25 mouse cellular contexts compared by ENCODE assay signal in genomic region chr4:95687350-95687749, GRCm38 (mm10).
A peak's percentile ranks its signal among the peaks of the same experiment; 100 is the strongest.
DNase-seq lines count a peak whose midpoint lies in the region; ATAC-seq and TF ChIP-seq lines count a peak whose summit lies in the region.
"Had no signal": no experiment of that assay in that cellular context is flagged by ENCODE, and none has a peak within 500 bp of the region (broad histone marks: within the 10 kb centered on the region; RNA-seq: fewer than 3 reads in every experiment).

No protein-coding gene starts in this region.

- no peak overlapping the region for H3K27ac ChIP-seq in heart, embryonic 10.5 days
- H3K27ac ChIP-seq in liver, adult 2 months (replicated peaks; ENCODE audit: insufficient read depth, low read depth, low read length), result no peak overlapping the region
- no peak overlapping the region for H3K27ac ChIP-seq in liver, embryonic 12.5 days
- H3K27ac ChIP-seq in thymus, adult 2 months (ENCODE audit: control insufficient read depth, insufficient read depth, low read length), result no peak overlapping the region
- H3K27ac ChIP-seq: embryonic facial prominence, embryonic 12.5 days; embryonic facial prominence, embryonic 15.5 days; gastrocnemius, adult 2 months; heart, adult 2 months; heart, embryonic 15.5 days; hindbrain, embryonic 12.5 days; hindbrain, embryonic 15.5 days had no signal

- no peaks in the 10 kb centered on the region for H3K27me3 ChIP-seq in heart, embryonic 10.5 days (ENCODE audit: insufficient read depth, poor library complexity, severe bottlenecking)
- no peaks in the 10 kb centered on the region for H3K27me3 ChIP-seq in liver, adult 2 months (ENCODE audit: control insufficient read depth, insufficient read depth, low read length)
- no peaks in the 10 kb centered on the region for H3K27me3 ChIP-seq in liver, embryonic 12.5 days (replicated peaks)
- H3K27me3 ChIP-seq in thymus, adult 2 months (ENCODE audit: control insufficient read depth, insufficient read depth, low read length), result no peaks in the 10 kb centered on the region
- H3K27me3 ChIP-seq: embryonic facial prominence, embryonic 12.5 days; embryonic facial prominence, embryonic 15.5 days; heart, embryonic 12.5 days; heart, embryonic 15.5 days; hindbrain, embryonic 12.5 days; hindbrain, embryonic 15.5 days had no signal

- H3K9ac ChIP-seq in liver, adult 2 months (ENCODE audit: low read depth, low read length), result no peak overlapping the region
- no peak overlapping the region for H3K9ac ChIP-seq in liver, embryonic 12.5 days
- H3K9ac ChIP-seq: embryonic facial prominence, embryonic 12.5 days; embryonic facial prominence, embryonic 15.5 days; forebrain, postnatal 0 days; heart, embryonic 12.5 days; heart, embryonic 15.5 days; hindbrain, embryonic 12.5 days; hindbrain, embryonic 15.5 days had no signal

- H3K4me3 ChIP-seq in heart, embryonic 10.5 days, result no peak overlapping the region
- H3K4me3 ChIP-seq in liver, adult 2 months (ENCODE audit: insufficient read depth, low read depth, low read length), result no peak overlapping the region
- no peak overlapping the region for H3K4me3 ChIP-seq in liver, embryonic 12.5 days
- H3K4me3 ChIP-seq in thymus, adult 2 months (ENCODE audit: control insufficient read depth, insufficient read depth, low read length), result no peak overlapping the region
- H3K4me3 ChIP-seq: embryonic facial prominence, embryonic 12.5 days; embryonic facial prominence, embryonic 15.5 days; gastrocnemius, adult 2 months; heart, adult 2 months; heart, embryonic 12.5 days; heart, embryonic 15.5 days; hindbrain, embryonic 12.5 days; hindbrain, embryonic 15.5 days had no signal

- H3K4me2 ChIP-seq in liver, embryonic 12.5 days, result no peak overlapping the region
- H3K4me2 ChIP-seq: embryonic facial prominence, embryonic 12.5 days; embryonic facial prominence, embryonic 15.5 days; heart, embryonic 12.5 days; heart, embryonic 15.5 days; hindbrain, embryonic 12.5 days; hindbrain, embryonic 15.5 days had no signal

- WGBS in heart, embryonic 10.5 days, result 85% methylated on average over 5 of the region's 5 CpGs
- 65% methylated on average over 5 of the region's 5 CpGs for WGBS in liver, adult 2 months
- 67% methylated on average over 5 of the region's 5 CpGs for WGBS in liver, embryonic 12.5 days (ENCODE audit: insufficient replicate concordance)
- WGBS in thymus, adult 2 months, result 97% methylated on average over 5 of the region's 5 CpGs

- H3K4me1 ChIP-seq in heart, embryonic 10.5 days, result peaks cover 11% of the 10 kb centered on the region
- H3K4me1 ChIP-seq in liver, adult 2 months (ENCODE audit: control insufficient read depth, insufficient read depth, low read length), result no peaks in the 10 kb centered on the region; the same call in 1 of the 2 replicates
- H3K4me1 ChIP-seq in liver, embryonic 12.5 days, result no peaks in the 10 kb centered on the region
- H3K4me1 ChIP-seq in thymus, adult 2 months (replicated peaks; ENCODE audit: control insufficient read depth, insufficient read depth, low read length), result no peaks in the 10 kb centered on the region

- H3K36me3 ChIP-seq in heart, embryonic 10.5 days, result no peaks in the 10 kb centered on the region
- 0 out of 2 replicates have a peak, but pooled peaks cover 1% of the 10 kb centered on the region for H3K36me3 ChIP-seq in liver, adult 2 months (ENCODE audit: control insufficient read depth, insufficient read depth, low read length)
- no peaks in the 10 kb centered on the region for H3K36me3 ChIP-seq in liver, embryonic 12.5 days
- H3K36me3 ChIP-seq in thymus, adult 2 months (ENCODE audit: control insufficient read depth, insufficient read depth, low read length), result no peaks in the 10 kb centered on the region
- H3K36me3 ChIP-seq: embryonic facial prominence, embryonic 12.5 days; embryonic facial prominence, embryonic 15.5 days; heart, embryonic 12.5 days; heart, embryonic 15.5 days; hindbrain, embryonic 12.5 days; hindbrain, embryonic 15.5 days had no signal

- no peak for ATAC-seq in liver, embryonic 12.5 days
- ATAC-seq: forebrain, embryonic 14.5 days; forebrain, postnatal 0 days; intestine, postnatal 0 days had no signal

- DNase-seq in adrenal gland, postnatal 14 days, result peak; percentile 9
- DNase-seq in adrenal gland, postnatal 4 days (ENCODE audit: low spot score in 2 of 2), result no peak
- DNase-seq in heart, adult 18-20 months, result peak; percentile 37 to 52
- no peak for DNase-seq in heart, embryonic 10.5 days (ENCODE audit: low spot score)
- peak; percentile 74 for DNase-seq in liver, adult 2 months (ENCODE audit: extremely low read depth, low read depth, low spot score)
- no peak for DNase-seq in thymus, adult 2 months
- DNase-seq: adrenal gland, postnatal 10 days; B cell, adult 2 months; cerebellum, adult 11 months; cerebellum, adult 2 months; cerebellum, adult 9-11 months; cerebellum, postnatal 25 days; forebrain, postnatal 0 days; gastrocnemius, adult 2 months; gastrocnemius, postnatal 14 days had no signal

- TF ChIP-seq POLR2A in liver, adult 2 months (IDR thresholded peaks at IDR 0.05; ENCODE audit: extremely low read depth, insufficient read depth, low read length), result no peak
- no peak for TF ChIP-seq POLR2A in thymus, adult 2 months (IDR thresholded peaks at IDR 0.05; ENCODE audit: control insufficient read depth, extremely low read depth, insufficient read depth, low read length, poor library complexity)

- no peaks in the 10 kb centered on the region for H3K9me3 ChIP-seq in heart, embryonic 10.5 days
- H3K9me3 ChIP-seq in liver, embryonic 12.5 days (replicated peaks), result no peaks in the 10 kb centered on the region
- H3K9me3 ChIP-seq: embryonic facial prominence, embryonic 12.5 days; embryonic facial prominence, embryonic 15.5 days; heart, embryonic 12.5 days; heart, embryonic 15.5 days; hindbrain, embryonic 12.5 days; hindbrain, embryonic 15.5 days had no signal

- no peak for TF ChIP-seq CTCF in liver, adult 2 months (IDR thresholded peaks at IDR 0.05; ENCODE audit: low read depth, low read length)
- no peak for TF ChIP-seq CTCF in thymus, adult 2 months (IDR thresholded peaks at IDR 0.05; ENCODE audit: borderline replicate concordance, control insufficient read depth, extremely low read depth, insufficient read depth, low read length, poor library complexity)

- H3K79me2 ChIP-seq in liver, adult 2 months (ENCODE audit: control insufficient read depth, insufficient read depth, low read length), result no peaks in the 10 kb centered on the region

Comparison
In these comparisons a context has a peak if more than half of its experiments do, and no peak if none do; other contexts are left out.
1. DNase-seq: peak in adrenal gland, postnatal 14 days (single experiment), heart, adult 18-20 months (2 of 2) and liver, adult 2 months (single experiment); none in adrenal gland, postnatal 4 days (0 of 2), heart, embryonic 10.5 days (single experiment) and thymus, adult 2 months (single experiment).